Mouse (Mus musculus): ENCODE measurements at regions not wholly inside any gene's neighbourhood (a gene's known extent, or its start where the extent isn't known, plus 50 kb on each side); places are given as distances from the start of the nearest gene placed in this dataset.
"Not testable (repeated sequence)": the region's sequence is repeated elsewhere in the genome, so short reads cannot be mapped to it uniquely, and the experiment has no call there.

DNA sequence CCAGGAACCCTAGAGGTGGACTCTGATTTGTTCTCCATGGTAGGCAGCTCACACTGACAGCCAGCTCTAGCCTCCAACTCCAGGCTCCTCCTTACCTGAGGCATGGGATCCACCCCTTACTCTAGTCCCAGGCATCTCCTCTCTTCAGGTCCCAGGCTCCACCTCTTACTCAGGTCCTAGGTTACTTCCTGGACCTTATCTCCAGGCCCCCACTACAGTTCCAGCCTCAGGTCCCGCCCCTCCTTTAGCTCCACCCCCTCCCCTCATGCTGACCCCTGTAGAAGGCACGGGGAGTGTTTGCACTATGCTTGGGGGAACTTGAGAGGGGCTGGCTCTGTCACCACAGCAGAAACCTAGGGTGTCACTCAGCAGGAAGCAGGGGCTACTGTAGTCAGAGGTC lies 399.2 kb downstream of the Ptpru start:
- Histone ChIP-seq H3K4me3 (no peak overlapping the region), H3K27ac (no peak overlapping the region), H3K36me3 (no peaks in the 10 kb centered on the region), H3K4me1 (peaks cover 8% of the 10 kb centered on the region), H3K9me3 (replicated peaks) (no peaks in the 10 kb centered on the region), H3K27me3 (ENCODE audit: low read depth, poor library complexity, severe bottlenecking) (no peaks in the 10 kb centered on the region)
- DNase-seq (ENCODE audit: low spot score), result no peak
- WGBS, result 20% methylated on average over 2 of the region's 2 CpGs

DNA sequence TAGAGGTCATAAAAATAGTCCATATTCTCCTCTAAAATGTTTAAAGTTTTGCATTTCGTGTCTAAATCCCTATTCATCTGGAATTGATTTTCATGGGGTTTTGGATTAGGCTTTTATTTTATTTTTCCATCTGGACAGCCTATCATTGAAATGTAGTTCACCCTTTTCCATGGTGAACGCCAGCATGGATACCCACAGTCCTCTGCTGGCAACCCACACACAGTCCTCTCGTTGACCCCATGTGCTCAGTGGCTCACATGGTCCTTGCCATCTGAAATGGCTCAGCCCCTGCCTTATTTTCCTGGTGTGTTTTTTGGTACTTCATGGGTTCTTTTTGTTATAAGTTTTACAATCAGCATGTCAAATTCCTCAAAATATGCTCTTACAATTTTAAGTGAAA lies 397.2 kb downstream of the Ptpru start:
- H3K36me3 ChIP-seq, result no peaks in the 10 kb centered on the region
- no peak for DNase-seq (ENCODE audit: low spot score)
- no peak overlapping the region for H3K4me3 ChIP-seq
- H3K27ac ChIP-seq, result no peak overlapping the region
- H3K4me1 ChIP-seq, result peaks cover 8% of the 10 kb centered on the region
- WGBS, result 80% methylated on average over 3 of the region's 3 CpGs
- H3K9me3 ChIP-seq (replicated peaks), result no peaks in the 10 kb centered on the region
- no peaks in the 10 kb centered on the region for H3K27me3 ChIP-seq (ENCODE audit: low read depth, poor library complexity, severe bottlenecking)

DNA sequence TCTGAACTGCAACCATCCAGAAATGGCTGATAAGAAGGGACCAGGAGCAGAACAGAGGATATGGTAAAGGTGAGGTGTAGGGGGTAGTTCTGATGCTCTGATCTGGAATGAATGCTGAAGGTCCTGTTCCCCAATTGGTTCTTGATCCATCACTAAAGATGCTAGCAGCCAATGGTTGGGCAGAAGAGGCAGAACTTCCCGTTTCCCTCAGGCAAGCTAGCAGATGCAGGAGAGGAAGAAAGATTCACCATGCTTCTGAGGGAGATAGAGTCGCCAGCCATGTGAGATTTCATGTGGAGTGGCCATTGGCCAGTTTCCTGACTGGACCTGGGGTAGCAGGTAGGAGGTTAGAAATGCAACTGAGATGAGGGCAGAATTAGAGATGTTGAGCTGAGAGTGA lies 394.6 kb downstream of the Ptpru start:
- Histone ChIP-seq H3K36me3 (no peaks in the 10 kb centered on the region), H3K9me3 (replicated peaks) (no peaks in the 10 kb centered on the region), H3K27me3 (ENCODE audit: low read depth, poor library complexity, severe bottlenecking) (no peaks in the 10 kb centered on the region), H3K27ac (no peak overlapping the region), H3K4me1 (peaks cover 8% of the 10 kb centered on the region), H3K4me3 (no peak overlapping the region)
- no peak for DNase-seq (ENCODE audit: low spot score)
- 79% methylated on average over 2 of the region's 2 CpGs for WGBS

DNA sequence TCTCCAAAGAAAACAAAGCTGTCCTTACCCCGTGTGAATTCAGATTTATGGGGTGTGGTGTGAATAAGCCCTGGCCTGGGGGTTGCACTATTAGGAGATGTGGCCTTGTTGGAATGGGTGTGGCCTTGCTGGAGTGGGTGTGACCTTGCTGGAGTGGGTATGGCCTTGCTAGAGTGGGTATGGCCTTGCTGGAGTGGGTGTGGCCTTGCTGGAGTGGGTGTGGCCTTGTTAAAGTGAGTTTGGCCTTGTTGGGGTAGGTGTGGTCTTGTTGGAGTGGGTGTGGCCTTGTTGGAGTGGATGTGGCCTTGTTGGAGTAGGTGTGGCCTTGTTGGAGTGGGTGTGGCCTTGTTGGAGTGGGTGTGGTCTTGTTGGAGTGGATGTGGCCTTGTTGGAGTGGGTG lies 387.8 kb downstream of the Ptpru start:
- not testable (repeated sequence) for H3K27ac ChIP-seq; H3K9me3 ChIP-seq (replicated peaks); H3K36me3 ChIP-seq; H3K27me3 ChIP-seq (ENCODE audit: low read depth, poor library complexity, severe bottlenecking); DNase-seq (ENCODE audit: low spot score); H3K4me1 ChIP-seq; H3K4me3 ChIP-seq
- WGBS, result 64% methylated on average over 1 of the region's 1 CpGs

DNA sequence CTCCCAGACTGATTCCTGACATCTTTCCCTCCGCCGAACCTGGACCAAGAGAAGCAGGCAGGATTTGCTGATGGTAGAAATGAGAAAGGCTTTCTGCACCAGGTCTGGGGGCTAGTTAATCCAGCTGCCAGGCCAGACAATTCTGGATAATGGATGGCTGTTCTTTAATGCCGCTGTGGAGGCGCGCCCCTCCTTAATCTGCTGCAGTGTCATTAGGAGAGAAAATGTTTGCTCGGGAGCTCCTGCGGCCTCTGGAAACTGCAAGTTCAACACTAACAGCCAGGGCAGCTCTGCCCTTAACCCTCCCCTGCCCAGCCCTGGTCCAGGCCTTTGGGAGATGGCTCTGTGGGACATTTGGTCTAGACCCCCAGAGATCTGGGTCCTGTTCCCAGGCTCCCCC lies 380.5 kb downstream of the Ptpru start:
- H3K27ac ChIP-seq, result no peak overlapping the region
- H3K36me3 ChIP-seq, result no peaks in the 10 kb centered on the region
- no peaks in the 10 kb centered on the region for H3K9me3 ChIP-seq (replicated peaks)
- WGBS, result 19% methylated on average over 7 of the region's 7 CpGs
- DNase-seq (ENCODE audit: low spot score), result no peak
- no peak overlapping the region for H3K4me3 ChIP-seq
- H3K4me1 ChIP-seq, result peaks cover 46% of the 10 kb centered on the region
- H3K27me3 ChIP-seq (ENCODE audit: low read depth, poor library complexity, severe bottlenecking), result no peaks in the 10 kb centered on the region

DNA sequence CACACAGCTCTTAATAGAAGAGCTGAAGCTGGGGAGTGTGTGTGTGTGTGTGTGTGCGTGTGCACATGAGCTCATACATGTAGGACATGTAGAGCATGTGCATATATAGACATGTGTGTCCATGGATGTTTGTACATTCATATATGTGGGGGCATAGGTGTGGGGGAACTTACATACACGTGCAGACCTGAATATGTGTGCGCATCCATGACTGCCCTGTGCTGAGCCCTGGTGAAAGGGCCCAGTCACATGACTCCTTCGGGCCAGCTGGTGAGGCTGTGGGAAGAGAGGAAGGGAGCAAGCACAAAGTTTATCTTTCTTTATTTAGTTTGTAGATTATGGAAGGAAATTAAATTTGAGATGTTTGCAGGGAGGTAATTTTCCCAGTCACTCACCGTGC lies 378.3 kb downstream of the Ptpru start:
- Histone ChIP-seq H3K27me3 (ENCODE audit: low read depth, poor library complexity, severe bottlenecking) (no peaks in the 10 kb centered on the region), H3K36me3 (no peaks in the 10 kb centered on the region), H3K4me3 (no peak overlapping the region), H3K27ac (peak overlapping the region; percentile 43; the same call in 1 of the 2 replicates), H3K9me3 (replicated peaks) (no peaks in the 10 kb centered on the region), H3K4me1 (peaks cover 42% of the 10 kb centered on the region)
- DNase-seq (ENCODE audit: low spot score), result no peak
- WGBS, result 84% methylated on average over 5 of the region's 5 CpGs

DNA sequence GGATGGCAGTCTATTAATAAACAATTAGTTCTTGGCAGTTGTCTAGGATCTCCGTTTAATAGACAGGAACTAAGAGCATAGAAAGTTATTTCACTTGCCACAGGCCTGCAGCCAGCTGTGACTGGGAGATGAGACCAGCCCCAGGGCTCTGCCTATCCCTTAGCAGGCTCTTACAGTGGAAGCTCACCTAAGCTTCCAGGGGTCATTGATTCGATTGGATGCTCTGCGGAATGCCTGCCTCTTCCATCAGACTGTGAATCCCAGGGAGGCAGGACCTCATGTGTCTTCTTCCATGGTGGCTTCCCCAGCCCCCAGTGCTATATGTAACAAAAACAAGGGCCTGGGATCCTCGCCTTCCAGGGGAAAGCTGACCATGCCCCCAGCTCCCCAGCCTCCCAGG lies 376.8 kb downstream of the Ptpru start:
- no peak for DNase-seq (ENCODE audit: low spot score)
- Histone ChIP-seq H3K4me1 (peaks cover 41% of the 10 kb centered on the region), H3K36me3 (no peaks in the 10 kb centered on the region), H3K4me3 (no peak overlapping the region), H3K27ac (no peak overlapping the region), H3K27me3 (ENCODE audit: low read depth, poor library complexity, severe bottlenecking) (no peaks in the 10 kb centered on the region), H3K9me3 (replicated peaks) (no peaks in the 10 kb centered on the region)
- WGBS, result 65% methylated on average over 4 of the region's 4 CpGs

DNA sequence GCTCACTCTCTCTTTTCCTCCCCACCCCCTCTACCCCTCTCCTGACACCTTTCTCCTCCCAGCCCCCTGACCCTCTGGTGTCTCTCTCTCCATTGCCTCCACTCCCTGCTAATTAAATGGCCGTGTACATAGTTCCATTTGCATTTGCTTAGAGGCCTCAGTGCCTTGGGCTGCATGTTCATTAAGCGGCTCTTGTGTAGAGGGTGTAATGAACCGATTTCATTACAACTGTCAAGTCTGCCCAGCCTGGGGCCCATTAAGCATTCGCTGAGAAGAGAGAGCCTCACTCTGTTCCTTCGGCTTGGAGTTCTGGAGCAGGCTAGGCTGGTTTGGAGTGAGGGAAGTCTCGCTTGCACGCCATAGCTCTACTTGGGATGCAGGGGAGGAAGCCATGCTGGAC lies 376.4 kb downstream of the Ptpru start:
- 48% methylated on average over 7 of the region's 7 CpGs for WGBS
- Histone ChIP-seq H3K4me1 (peaks cover 41% of the 10 kb centered on the region), H3K9me3 (replicated peaks) (no peaks in the 10 kb centered on the region), H3K27me3 (ENCODE audit: low read depth, poor library complexity, severe bottlenecking) (no peaks in the 10 kb centered on the region), H3K36me3 (no peaks in the 10 kb centered on the region), H3K4me3 (no peak overlapping the region), H3K27ac (peak overlapping the region; percentile 30; the same call in 1 of the 2 replicates)
- no peak for DNase-seq (ENCODE audit: low spot score)

DNA sequence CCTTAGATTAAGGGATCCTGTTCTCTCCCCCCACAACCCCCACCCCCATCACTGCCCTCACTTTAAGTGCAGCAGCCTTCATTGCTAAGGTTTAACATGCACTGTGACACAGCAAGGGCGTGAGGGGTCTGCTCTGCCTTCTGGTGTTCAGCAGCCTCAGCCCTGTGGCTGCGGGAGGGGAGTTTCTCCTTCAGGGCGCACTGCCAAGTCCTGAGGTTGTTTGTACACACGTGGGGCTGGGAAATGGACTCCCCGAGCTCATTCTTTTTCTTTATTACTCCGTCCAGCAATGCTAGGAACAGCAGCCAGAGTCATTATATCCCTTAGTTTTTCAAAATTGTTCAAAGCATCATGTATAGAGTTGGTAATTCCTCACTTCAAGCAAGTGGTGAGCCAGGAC lies 363.1 kb downstream of the Ptpru start:
- peaks cover 6% of the 10 kb centered on the region; the same call in 1 of the 2 replicates for H3K27me3 ChIP-seq (ENCODE audit: low read depth, poor library complexity, severe bottlenecking)
- H3K9me3 ChIP-seq (replicated peaks), result no peaks in the 10 kb centered on the region
- no peak for DNase-seq (ENCODE audit: low spot score)
- H3K27ac ChIP-seq, result 0 out of 2 replicates have a peak overlapping the region, but pooled peaks have one; percentile 27
- no peak overlapping the region for H3K4me3 ChIP-seq
- 77% methylated on average over 6 of the region's 6 CpGs for WGBS
- H3K4me1 ChIP-seq, result peaks cover 21% of the 10 kb centered on the region
- H3K36me3 ChIP-seq, result no peaks in the 10 kb centered on the region

DNA sequence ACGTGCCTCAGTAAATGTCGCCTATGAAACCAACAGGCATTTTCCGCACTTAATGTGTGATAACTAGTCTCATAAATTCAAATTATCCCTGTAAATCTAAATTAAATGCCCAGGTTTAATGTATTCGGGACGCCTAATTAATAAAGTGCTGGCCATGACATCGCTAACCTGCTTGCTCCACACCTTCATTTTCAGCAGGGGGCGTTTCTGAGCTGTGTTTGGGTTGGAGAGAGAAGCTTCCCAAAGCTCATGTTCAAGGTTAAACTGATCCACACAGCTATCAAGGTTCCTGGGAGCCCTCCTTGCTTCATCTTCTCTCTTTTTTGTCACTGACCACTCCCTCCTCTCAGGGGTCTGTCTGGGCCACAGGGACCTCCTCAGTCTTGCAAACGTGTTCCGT lies 359.2 kb downstream of the Ptpru start:
- Histone ChIP-seq H3K9me3 (replicated peaks) (no peaks in the 10 kb centered on the region), H3K4me1 (peaks cover 54% of the 10 kb centered on the region), H3K36me3 (no peaks in the 10 kb centered on the region), H3K27ac (peak overlapping the region; percentile 28; the same call in 1 of the 2 replicates), H3K4me3 (no peak overlapping the region), H3K27me3 (ENCODE audit: low read depth, poor library complexity, severe bottlenecking) (peaks cover 6% of the 10 kb centered on the region; the same call in 1 of the 2 replicates)
- no peak for DNase-seq (ENCODE audit: low spot score)
- WGBS, result 63% methylated on average over 9 of the region's 9 CpGs

DNA sequence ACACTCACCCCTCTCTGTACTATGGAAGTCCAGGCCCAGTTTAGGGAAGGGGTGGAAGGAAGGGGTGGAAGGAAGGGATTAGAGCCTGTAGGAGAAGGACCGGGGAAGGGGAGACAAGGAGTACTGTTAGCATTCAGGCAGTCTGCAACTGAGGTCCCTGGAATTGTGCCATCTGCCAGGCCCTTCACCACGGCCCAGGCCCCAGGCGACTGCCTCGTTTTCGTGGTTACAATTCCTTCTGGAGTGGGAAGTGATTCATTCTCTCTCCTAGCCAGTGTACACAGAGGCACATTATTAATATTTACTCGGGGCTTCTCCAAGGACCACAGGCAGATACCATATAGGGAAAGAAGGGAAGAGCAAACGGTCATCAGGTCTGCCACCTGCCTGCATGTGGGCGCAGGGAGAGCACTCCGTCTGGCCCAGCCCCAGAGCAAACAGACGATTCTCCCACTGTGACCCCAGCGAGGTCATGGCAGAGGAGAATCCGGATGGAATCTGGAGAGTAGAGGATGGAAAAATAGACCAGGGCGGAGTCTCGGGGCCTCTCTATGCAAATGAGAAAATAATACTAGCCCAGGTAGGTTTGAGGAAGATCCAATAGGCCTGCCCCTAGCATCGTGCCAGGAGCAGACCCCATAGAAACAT lies 354.0 kb downstream of the Ptpru start:
- Histone ChIP-seq H3K27ac (peak overlapping the region; percentile 90), H3K4me1 (peaks cover 94% of the 10 kb centered on the region), H3K9me3 (replicated peaks) (no peaks in the 10 kb centered on the region), H3K27me3 (ENCODE audit: low read depth, poor library complexity, severe bottlenecking) (no peaks in the 10 kb centered on the region), H3K4me3 (peak overlapping the region; percentile 27; the same call in 1 of the 2 replicates), H3K36me3 (no peaks in the 10 kb centered on the region)
- 56% methylated on average over 15 of the region's 15 CpGs for WGBS
- no peak for DNase-seq (ENCODE audit: low spot score)

DNA sequence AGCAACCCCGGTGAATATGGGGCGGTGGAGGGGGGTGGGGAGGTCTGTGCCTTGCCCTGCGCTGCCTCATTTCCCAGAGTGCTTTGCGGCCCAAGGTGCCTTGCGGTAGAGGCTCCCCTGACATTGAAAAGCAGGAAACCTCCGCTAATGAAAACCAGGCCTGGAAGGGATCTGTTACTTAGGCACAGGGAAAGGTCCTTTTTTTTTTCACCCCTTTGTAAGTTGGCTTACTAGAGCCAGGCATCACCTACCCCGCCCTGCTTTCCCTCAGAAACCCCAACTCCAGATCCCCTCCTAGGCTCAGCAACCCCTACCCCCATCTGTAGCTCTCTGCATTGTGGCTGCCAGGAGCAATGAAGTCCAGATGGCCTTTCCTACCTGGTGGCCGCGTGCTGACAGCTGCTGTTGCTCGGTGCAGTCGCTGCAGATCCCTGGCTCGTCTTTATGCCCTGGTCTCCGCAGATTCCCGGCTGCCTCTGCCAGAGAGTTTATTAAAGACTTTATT lies 353.4 kb downstream of the Ptpru start:
- H3K4me3 ChIP-seq, result peak overlapping the region; percentile 27
- WGBS, result 15% methylated on average over 14 of the region's 14 CpGs
- peaks cover 94% of the 10 kb centered on the region for H3K4me1 ChIP-seq
- H3K9me3 ChIP-seq (replicated peaks), result no peaks in the 10 kb centered on the region
- H3K27ac ChIP-seq, result peak overlapping the region; percentile 90
- H3K36me3 ChIP-seq, result no peaks in the 10 kb centered on the region
- DNase-seq (ENCODE audit: low spot score), result peak; percentile 87
- H3K27me3 ChIP-seq (ENCODE audit: low read depth, poor library complexity, severe bottlenecking), result no peaks in the 10 kb centered on the region

DNA sequence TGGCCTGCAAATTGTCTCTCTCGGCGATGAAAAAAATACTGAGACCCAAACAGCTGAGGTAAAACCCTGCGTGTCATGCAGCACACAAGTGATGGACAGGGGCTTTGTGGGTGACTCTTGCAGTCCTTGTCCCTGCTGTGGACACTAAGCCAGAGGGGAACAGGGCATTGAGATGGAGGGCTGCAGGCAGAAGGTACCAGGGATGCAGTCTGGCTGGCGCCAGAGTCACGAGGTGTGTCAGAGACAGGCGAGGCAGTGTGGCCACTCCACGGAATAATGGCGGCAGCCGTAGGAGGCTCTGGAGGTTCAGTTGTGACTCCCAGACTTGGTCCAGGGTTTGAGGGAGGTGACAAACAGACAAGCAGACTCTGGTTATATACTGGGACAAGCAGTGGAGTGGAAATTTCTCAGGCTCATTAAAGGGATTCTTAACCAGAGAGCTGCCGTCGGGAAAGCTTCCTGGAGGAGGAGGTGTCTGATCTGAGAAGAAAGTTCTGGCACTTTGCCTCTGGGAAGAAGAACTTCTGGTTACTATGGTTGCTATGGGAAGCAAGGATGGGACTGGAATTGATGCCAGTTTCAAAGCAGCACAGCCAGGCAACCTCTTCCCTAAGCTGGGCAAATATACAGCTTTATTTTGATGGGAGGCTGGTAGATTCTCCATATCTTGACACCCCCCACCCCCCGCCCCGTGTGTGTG lies 352.8 kb downstream of the Ptpru start:
- no peaks in the 10 kb centered on the region for H3K27me3 ChIP-seq (ENCODE audit: low read depth, poor library complexity, severe bottlenecking)
- peak; percentile 59 for DNase-seq (ENCODE audit: low spot score)
- WGBS, result 59% methylated on average over 13 of the region's 13 CpGs
- peak overlapping the region; percentile 90 for H3K27ac ChIP-seq
- H3K4me3 ChIP-seq, result peak overlapping the region; percentile 27
- no peaks in the 10 kb centered on the region for H3K9me3 ChIP-seq (replicated peaks)
- H3K4me1 ChIP-seq, result peaks cover 89% of the 10 kb centered on the region
- H3K36me3 ChIP-seq, result no peaks in the 10 kb centered on the region

All from limb, embryonic 10.5 days (tissue).